Mouse (Mus musculus) embryonic fibroblast, embryonic 13.5 days (primary cell): ENCODE measurements around the gene Etfb.

Source experiments
- CTCF ChIP-seq: IDR thresholded peaks from 2 replicates; pipeline ENCODE4 v1.5.1; 2011; ENCODE audit warnings: mild to moderate bottlenecking, control low read depth, low read length, moderate library complexity, borderline replicate concordance; ENCODE audit not compliant: insufficient read depth
- POLR2A ChIP-seq: IDR thresholded peaks from 2 replicates; pipeline ENCODE4 v1.6.1; 2011; ENCODE audit warnings: low read depth, mild to moderate bottlenecking, control low read depth, low read length, moderate library complexity

GRCm38 (mm10) chr7:43429500-43429899 lies 14.4 kb upstream of the Etfb start:
- no peak for TF ChIP-seq CTCF
- TF ChIP-seq POLR2A, result no peak
